Mouse (Mus musculus): ENCODE data around the gene Arfrp1.

GRCm38 (mm10) chr2:181378701-181379100 is 13.5 kb upstream of the Arfrp1 start:
- TF ChIP-seq HCFC1 (IDR thresholded peaks at IDR 0.05; ENCODE audit: borderline replicate concordance, insufficient read depth, low read length) = no peak
- no peak for TF ChIP-seq CHD2 (IDR thresholded peaks at IDR 0.05; ENCODE audit: low read depth, low read length)
- TF ChIP-seq ZNF384 (IDR thresholded peaks at IDR 0.05; ENCODE audit: low read depth, low read length) = no peak
- TF ChIP-seq ZC3H11A (IDR thresholded peaks at IDR 0.05; ENCODE audit: borderline replicate concordance, low read depth, low read length) = no peak
- no peak for TF ChIP-seq MAFK (IDR thresholded peaks at IDR 0.05; ENCODE audit: insufficient read depth, low read depth, low read length)
